Mouse (Mus musculus) layer of hippocampus, adult 2 months (tissue): ENCODE measurements at regions not wholly inside any gene's neighbourhood (a gene's known extent, or its start where the extent isn't known, plus 50 kb on each side); places are given as distances from the start of the nearest gene placed in this dataset.

Experiments
- DNase-seq, 2 experiments: peaks; one replicate each; pipeline ENCODE4 v3.0.0; 2022; ENCODE audit warnings: low spot score in 2 of 2
- H3K27ac ChIP-seq: fragments of 200-600 bp; 2 replicates; pipeline ENCODE4 v1.8.1; 2022
- H3K4me3 ChIP-seq: fragments of 200-600 bp; 2 replicates; pipeline ENCODE4 v1.8.1; 2022; ENCODE audit warnings: mild to moderate bottlenecking
- CTCF ChIP-seq: fragments of 200-600 bp; conservative IDR thresholded peaks from 2 replicates; pipeline ENCODE4 v1.8.1; 2022; ENCODE audit warnings: antibody characterized with exemption, mild to moderate bottlenecking, moderate library complexity

DNA sequence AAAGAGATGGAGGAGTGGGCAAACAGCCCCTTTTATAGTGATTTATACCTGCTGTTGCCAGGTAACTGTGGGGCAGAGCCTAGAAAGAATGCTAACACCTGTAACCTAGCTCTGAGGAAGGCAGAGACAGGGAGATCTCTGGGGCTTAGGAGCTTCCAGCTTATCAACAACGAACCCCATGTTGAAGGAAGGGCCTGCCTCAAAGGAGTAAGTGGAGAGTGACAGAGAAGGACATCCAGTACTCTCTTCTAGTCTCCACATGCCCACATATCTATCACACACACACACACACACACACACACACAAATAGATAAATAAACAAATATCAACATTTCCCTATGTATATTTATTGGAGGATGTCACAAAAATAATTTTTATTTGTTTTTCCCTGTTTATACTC is 654.6 kb downstream of the Zfp706 start:
- H3K27ac ChIP-seq, result no peak overlapping the region
- no peak overlapping the region for H3K4me3 ChIP-seq
- DNase-seq, result no peak
- TF ChIP-seq CTCF, result no peak

DNA sequence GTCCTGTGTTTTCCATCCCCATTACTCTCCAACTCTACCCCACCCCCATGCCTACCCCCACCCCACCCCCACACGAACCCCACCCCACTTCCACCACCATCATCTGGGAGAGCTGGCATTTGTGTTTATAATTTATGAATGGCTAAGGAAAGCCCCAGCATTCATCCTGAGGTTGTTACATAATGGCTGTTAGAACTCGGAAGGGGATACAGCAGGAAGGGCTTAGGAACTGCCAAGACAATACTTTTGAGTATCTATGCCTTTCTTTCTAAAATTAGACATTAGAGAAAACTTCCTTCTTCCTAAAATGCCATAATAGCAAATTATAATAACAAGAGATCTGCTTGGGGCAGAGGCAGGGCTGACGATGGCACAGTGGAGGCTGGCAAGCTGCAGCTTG is 655.9 kb downstream of the Zfp706 start:
- no peak for TF ChIP-seq CTCF
- Histone ChIP-seq H3K4me3 (no peak overlapping the region), H3K27ac (no peak overlapping the region)
- DNase-seq, result no peak

- no peak for DNase-seq
- Histone ChIP-seq H3K27ac (no peak overlapping the region), H3K4me3 (no peak overlapping the region)
- TF ChIP-seq CTCF, result no peak
Observed at GRCm38 (mm10) chr15:36348348-36348747, 659.2 kb downstream of the Zfp706 start.

DNA sequence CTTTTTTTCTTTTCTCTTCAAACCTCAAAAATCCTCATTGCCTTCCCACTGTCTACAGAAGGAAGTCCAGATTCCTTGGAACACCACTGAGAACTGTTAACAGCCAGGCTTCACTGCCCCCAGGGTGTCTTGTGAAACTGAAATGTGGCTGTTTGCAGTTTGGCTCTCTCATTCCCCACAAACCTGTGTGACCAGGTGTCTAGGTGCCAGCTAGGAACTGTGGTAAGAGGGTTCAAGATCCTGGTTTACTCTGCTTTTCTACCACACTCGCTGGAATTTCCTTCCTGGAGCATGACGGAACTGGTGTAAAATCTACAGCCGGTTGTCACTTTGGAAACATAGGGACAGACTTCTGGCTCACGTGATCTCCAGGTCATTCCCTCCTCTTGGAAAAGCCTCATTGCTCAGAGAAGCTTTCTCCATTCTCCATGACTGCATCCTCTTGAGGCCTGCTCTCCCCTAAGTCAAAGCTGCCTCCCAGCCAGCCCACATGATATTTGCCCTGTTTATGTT is 660.2 kb downstream of the Zfp706 start:
- H3K27ac ChIP-seq, result no peak overlapping the region
- H3K4me3 ChIP-seq, result no peak overlapping the region
- TF ChIP-seq CTCF, result no peak
- no peak for DNase-seq

DNA sequence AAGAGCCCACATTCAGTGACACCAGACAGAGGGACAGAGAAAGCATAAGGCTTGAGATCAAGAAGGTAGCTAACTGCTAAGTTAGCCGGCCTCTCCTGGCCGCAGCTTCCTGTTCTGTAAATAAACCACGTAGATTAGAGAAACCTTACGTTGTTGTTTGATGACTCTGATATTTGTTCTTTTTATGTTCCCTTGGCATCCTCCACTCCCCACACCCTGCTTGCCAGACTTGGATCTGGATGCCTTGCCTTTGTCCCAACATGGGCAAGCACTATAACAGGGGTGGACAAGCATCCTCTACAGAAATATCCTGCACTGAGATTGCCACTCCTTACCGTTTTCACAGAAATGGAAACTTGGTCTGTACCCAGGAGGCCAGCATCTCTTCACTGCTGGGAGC is 661.4 kb downstream of the Zfp706 start:
- Histone ChIP-seq H3K4me3 (no peak overlapping the region), H3K27ac (no peak overlapping the region)
- no peak for TF ChIP-seq CTCF
- no peak for DNase-seq

- no peak for DNase-seq
Observed at GRCm38 (mm10) chr15:36345413-36345812, 662.2 kb downstream of the Zfp706 start.

DNA sequence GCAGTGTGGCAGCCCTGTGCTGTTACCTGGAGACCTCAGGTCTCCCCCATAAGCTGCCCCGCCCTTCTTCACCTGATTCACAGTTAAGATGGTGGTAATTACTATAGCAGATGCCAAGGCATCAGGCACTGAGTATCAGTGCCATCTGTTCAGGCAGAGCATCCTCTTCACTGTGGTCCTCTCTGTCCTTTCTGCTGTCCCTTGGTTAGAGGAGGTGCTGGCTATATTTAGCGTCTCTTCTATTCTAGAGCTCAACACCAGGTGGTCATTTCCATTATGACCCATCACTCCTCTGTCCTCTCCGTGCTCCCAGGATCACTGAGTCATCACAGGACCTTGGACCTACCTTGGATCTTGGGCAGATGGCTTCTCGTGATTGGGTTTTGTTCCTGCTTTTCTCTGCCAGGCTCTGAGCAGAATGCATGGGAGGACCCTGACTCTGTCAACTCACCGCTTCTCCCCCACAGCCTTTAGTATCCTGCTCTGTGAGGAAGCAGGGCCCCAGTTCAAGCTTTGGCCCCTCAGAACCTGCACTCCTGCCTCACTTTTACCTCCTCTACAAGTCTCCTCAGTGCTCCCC is 667.5 kb downstream of the Zfp706 start:
- TF ChIP-seq CTCF, result no peak
- no peak overlapping the region for H3K27ac ChIP-seq
- no peak for DNase-seq
- no peak overlapping the region for H3K4me3 ChIP-seq

More at GRCm38 (mm10) chr15:36345413-36345812, 662.2 kb downstream of the Zfp706 start:
- TF ChIP-seq CTCF, result no peak
- Histone ChIP-seq H3K4me3 (no peak overlapping the region), H3K27ac (no peak overlapping the region)

DNA sequence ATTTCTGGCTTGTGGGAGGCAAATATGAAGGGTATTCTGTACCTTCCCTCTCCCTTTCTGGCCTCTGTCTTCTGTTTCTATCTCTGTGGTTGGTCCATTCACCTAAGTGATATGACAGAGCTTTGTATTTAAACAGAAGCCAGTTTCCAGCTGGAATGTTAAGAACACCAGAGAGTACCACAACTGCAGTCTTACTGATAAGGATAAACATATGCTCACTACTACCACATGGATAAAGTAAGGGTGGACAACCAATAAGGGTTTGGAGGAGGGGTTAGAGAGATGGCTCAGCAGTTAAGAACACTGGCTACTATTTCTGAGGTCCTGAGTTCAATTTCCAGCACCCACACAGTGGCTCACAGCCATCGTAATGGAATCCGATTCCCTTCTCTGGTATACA is 668.8 kb downstream of the Zfp706 start:
- Histone ChIP-seq H3K4me3 (no peak overlapping the region), H3K27ac (no peak overlapping the region)
- no peak for DNase-seq
- no peak for TF ChIP-seq CTCF

- no peak overlapping the region for H3K27ac ChIP-seq
- H3K4me3 ChIP-seq, result no peak overlapping the region
- no peak for TF ChIP-seq CTCF
- DNase-seq, result no peak
Observed at GRCm38 (mm10) chr15:36336857-36337256, 670.7 kb downstream of the Zfp706 start.

GRCm38 (mm10) chr15:36335116-36335515 is 672.5 kb downstream of the Zfp706 start:
- TF ChIP-seq CTCF, result no peak
- Histone ChIP-seq H3K27ac (no peak overlapping the region), H3K4me3 (no peak overlapping the region)

GRCm38 (mm10) chr15:36334436-36335113 is 673.0 kb downstream of the Zfp706 start:
- Histone ChIP-seq H3K27ac (peak overlapping the region; percentile 2; the same call in 1 of the 2 replicates), H3K4me3 (no peak overlapping the region)
- TF ChIP-seq CTCF, result no peak
- DNase-seq, result no peak

More at GRCm38 (mm10) chr15:36335116-36335515, 672.5 kb downstream of the Zfp706 start:
- DNase-seq, result no peak

GRCm38 (mm10) chr15:36333857-36334256 is 673.7 kb downstream of the Zfp706 start:
- H3K27ac ChIP-seq, result peak overlapping the region; percentile 2; the same call in 1 of the 2 replicates

GRCm38 (mm10) chr15:36333265-36333664 is 674.3 kb downstream of the Zfp706 start:
- H3K4me3 ChIP-seq, result no peak overlapping the region
- no peak for TF ChIP-seq CTCF
- H3K27ac ChIP-seq, result no peak overlapping the region
- no peak for DNase-seq

More at GRCm38 (mm10) chr15:36333857-36334256, 673.7 kb downstream of the Zfp706 start:
- TF ChIP-seq CTCF, result no peak
- no peak overlapping the region for H3K4me3 ChIP-seq
- DNase-seq, result no peak
